Mouse (Mus musculus): ENCODE measurements around the gene Defa2. TPM values are rescaled to one million over a fixed set of nuclear protein-coding genes. Genes with fewer than 3 reads are reported as not detected.

The Defa2 gene
- polyA plus RNA-seq (2017; shearing (Covaris generic)), result not detected

DNA sequence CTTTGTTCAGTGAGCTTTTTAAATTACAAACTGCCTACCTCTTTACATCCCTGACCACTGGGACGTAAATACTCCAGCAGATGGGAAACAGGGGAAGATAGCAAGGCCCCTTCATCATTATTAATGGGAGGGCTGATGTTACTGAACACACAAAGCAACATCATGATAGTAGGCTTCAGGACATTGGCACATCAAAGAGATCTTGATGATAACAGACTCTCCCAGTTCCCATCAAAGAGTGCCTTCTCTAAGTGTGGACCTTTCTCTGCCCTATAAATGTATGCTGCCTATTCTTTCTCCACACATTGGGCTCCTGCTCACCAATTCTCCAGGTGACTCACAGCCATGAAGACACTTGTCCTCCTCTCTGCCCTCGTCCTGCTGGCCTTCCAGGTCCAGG lies at the start of gene Defa2:
Gene Defa2 (plus strand): TSS at position 301 of the 400 bp plus-strand sequence.

DNA sequence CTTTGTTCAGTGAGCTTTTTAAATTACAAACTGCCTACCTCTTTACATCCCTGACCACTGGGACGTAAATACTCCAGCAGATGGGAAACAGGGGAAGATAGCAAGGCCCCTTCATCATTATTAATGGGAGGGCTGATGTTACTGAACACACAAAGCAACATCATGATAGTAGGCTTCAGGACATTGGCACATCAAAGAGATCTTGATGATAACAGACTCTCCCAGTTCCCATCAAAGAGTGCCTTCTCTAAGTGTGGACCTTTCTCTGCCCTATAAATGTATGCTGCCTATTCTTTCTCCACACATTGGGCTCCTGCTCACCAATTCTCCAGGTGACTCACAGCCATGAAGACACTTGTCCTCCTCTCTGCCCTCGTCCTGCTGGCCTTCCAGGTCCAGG lies 13.2 kb downstream of the Defa2 start, which contains the start of gene Defa33:
Gene Defa33 (plus strand): TSS at position 301 of the 400 bp plus-strand sequence.

DNA sequence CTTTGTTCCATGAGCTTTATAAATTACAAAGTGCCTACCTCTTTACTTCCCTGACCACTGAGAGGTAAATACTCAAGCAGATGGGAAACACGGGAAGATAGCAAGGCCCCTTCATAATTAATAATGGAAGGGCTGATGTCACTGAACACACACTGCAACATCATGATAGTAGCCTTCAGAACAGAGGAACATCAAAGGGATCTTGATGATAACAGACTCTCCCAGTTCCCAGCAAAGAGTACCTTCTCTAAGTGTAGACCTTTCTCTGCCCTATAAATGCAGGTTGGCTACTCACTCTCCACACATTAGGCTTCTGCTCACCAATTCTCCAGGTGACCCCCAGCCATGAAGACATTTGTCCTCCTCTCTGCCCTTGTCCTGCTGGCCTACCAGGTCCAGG lies 48.8 kb downstream of the Defa2 start, which contains the start of gene Defa36:
Gene Defa36 (plus strand): TSS at position 301 of the 400 bp plus-strand sequence.

Other genes starting within 250 kb of the Defa2 start
- not detected for gene Defa30, start 243.9 kb upstream of the Defa2 start, polyA plus RNA-seq (2017; shearing (Covaris generic))
- gene Defa22, start 216.2 kb upstream of the Defa2 start, polyA plus RNA-seq (2017; shearing (Covaris generic)), result not detected
- gene Defa31, start 186.9 kb upstream of the Defa2 start, polyA plus RNA-seq (2017; shearing (Covaris generic)), result not detected
- not detected for gene Gm15293, start 177.0 kb upstream of the Defa2 start, polyA plus RNA-seq (2017; shearing (Covaris generic))
- not detected for gene Gm15292, start 128.8 kb upstream of the Defa2 start, polyA plus RNA-seq (2017; shearing (Covaris generic))
- not detected for gene Defa27, start 63.0 kb upstream of the Defa2 start, polyA plus RNA-seq (2017; shearing (Covaris generic))
- not detected for gene Defa29, start 51.5 kb upstream of the Defa2 start, polyA plus RNA-seq (2017; shearing (Covaris generic))
- not detected for gene Defa33, start 13.3 kb downstream of the Defa2 start, polyA plus RNA-seq (2017; shearing (Covaris generic))
- gene Defa36, start 48.9 kb downstream of the Defa2 start, polyA plus RNA-seq (2017; shearing (Covaris generic)), result not detected
- not detected for gene Gm7849, start 78.0 kb downstream of the Defa2 start, polyA plus RNA-seq (2017; shearing (Covaris generic))
- not detected for gene Defa20, start 130.7 kb downstream of the Defa2 start, polyA plus RNA-seq (2017; shearing (Covaris generic))
- not detected for gene Defa32, start 150.5 kb downstream of the Defa2 start, polyA plus RNA-seq (2017; shearing (Covaris generic))
- gene Defa37, start 186.9 kb downstream of the Defa2 start, polyA plus RNA-seq (2017; shearing (Covaris generic)), result not detected
- not detected for gene Defa28, start 204.5 kb downstream of the Defa2 start, polyA plus RNA-seq (2017; shearing (Covaris generic))
- not detected for gene Gm7861, start 216.0 kb downstream of the Defa2 start, polyA plus RNA-seq (2017; shearing (Covaris generic))
- not detected for gene Defa26, start 239.7 kb downstream of the Defa2 start, polyA plus RNA-seq (2017; shearing (Covaris generic))